Mouse (Mus musculus) spleen, adult 2 months (tissue): ENCODE measurements around the gene Cx3cl1.

Experiments
- CTCF ChIP-seq: fragments of 200-500 bp; IDR thresholded peaks from 2 replicates; pipeline ENCODE4 v1.5.1; 2011; ENCODE audit warnings: mild to moderate bottlenecking, inconsistent platforms; ENCODE audit not compliant: insufficient read depth, insufficient read length, insufficient replicate concordance; ENCODE audit errors: extremely low read depth
- POLR2A ChIP-seq: fragments of 200-500 bp; IDR thresholded peaks from 2 replicates; pipeline ENCODE4 v1.6.1; 2011; ENCODE audit warnings: low read depth, low read length, inconsistent platforms

- TF ChIP-seq CTCF (no peak), POLR2A (no peak)
Observed at GRCm38 (mm10) chr8:94794782-94795181, 23.0 kb downstream of the Cx3cl1 start.
